Mouse (Mus musculus): Measurements from ENCODE around the gene Mrto4. TPM values are rescaled to one million over a fixed set of nuclear protein-coding genes. Genes with fewer than 3 reads are reported as not detected.

Mrto4 gene
- polyA plus RNA-seq, 1 experiment from 2014 or later, result 123 TPM

GRCm38 (mm10) chr4:139335507-139335906 lies 16.9 kb downstream of the Mrto4 start:
- Histone ChIP-seq H3K27me3 (ENCODE audit: control insufficient read depth, insufficient read depth, low read length) (no peaks in the 10 kb centered on the region; the same call in 1 of the 2 replicates), H3K4me1 (replicated peaks; ENCODE audit: control insufficient read depth, insufficient read depth, low read length) (no peaks in the 10 kb centered on the region), H3K36me3 (ENCODE audit: control insufficient read depth, insufficient read depth, low read length) (no peaks in the 10 kb centered on the region), H3K27ac (ENCODE audit: low read depth, low read length) (no peak overlapping the region), H3K4me2 (replicated peaks; ENCODE audit: low read depth, low read length) (no peak overlapping the region), H3K9me3 (ENCODE audit: control insufficient read depth, low read length) (no peaks in the 10 kb centered on the region), H3K4me3 (ENCODE audit: low read depth, low read length) (no peak overlapping the region), H3K9ac (ENCODE audit: low read depth, low read length) (no peak overlapping the region)
- DNase-seq (ENCODE audit: low spot score), result no peak
- no peak for ATAC-seq (ENCODE audit: low FRiP score)
- 70% methylated on average over 7 of the region's 7 CpGs for WGBS

DNA sequence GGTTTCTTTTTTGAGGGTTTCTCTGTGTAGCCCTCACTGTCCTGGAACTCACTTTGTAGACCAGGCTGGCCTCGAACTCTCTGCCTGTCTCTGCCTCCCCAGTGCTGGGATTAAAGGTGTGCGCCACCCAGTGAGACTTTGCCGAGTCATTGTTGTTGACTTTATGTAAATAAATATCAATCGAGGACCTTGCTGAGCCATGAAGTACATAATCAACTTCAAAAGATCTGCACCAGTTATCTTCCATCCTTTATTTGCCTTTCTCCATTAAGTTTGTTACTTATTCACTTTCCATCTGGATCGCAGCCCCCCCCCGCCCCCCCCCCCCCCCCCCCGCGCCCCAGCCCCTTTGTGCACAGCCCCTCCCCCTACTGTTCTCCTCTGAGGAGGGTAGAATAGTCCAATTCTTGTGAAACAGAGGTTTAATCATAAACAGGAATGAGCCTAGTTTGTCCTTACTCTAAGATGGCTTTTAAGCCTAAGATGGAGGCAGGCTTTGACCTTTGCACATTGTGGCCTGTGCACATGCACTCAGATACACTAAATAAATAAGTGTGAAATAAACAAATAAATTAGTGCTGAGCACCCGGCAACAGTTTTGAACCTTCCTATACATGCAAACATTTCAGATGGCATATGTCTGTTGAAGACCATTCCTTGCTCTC lies 17.6 kb downstream of the Mrto4 start:
- H3K27ac ChIP-seq (ENCODE audit: low read depth, low read length), result no peak overlapping the region
- H3K36me3 ChIP-seq (ENCODE audit: control insufficient read depth, insufficient read depth, low read length), result no peaks in the 10 kb centered on the region
- H3K27me3 ChIP-seq (ENCODE audit: control insufficient read depth, insufficient read depth, low read length), result no peaks in the 10 kb centered on the region; the same call in 1 of the 2 replicates
- no peak overlapping the region for H3K9ac ChIP-seq (ENCODE audit: low read depth, low read length)
- ATAC-seq (ENCODE audit: low FRiP score) (no peak), DNase-seq (ENCODE audit: low spot score) (no peak)
- WGBS, result 63% methylated on average over 7 of the region's 9 CpGs
- H3K4me2 ChIP-seq (replicated peaks; ENCODE audit: low read depth, low read length), result no peak overlapping the region
- no peak overlapping the region for H3K4me3 ChIP-seq (ENCODE audit: low read depth, low read length)
- no peaks in the 10 kb centered on the region for H3K9me3 ChIP-seq (ENCODE audit: control insufficient read depth, low read length)
- no peaks in the 10 kb centered on the region for H3K4me1 ChIP-seq (replicated peaks; ENCODE audit: control insufficient read depth, insufficient read depth, low read length)

DNA sequence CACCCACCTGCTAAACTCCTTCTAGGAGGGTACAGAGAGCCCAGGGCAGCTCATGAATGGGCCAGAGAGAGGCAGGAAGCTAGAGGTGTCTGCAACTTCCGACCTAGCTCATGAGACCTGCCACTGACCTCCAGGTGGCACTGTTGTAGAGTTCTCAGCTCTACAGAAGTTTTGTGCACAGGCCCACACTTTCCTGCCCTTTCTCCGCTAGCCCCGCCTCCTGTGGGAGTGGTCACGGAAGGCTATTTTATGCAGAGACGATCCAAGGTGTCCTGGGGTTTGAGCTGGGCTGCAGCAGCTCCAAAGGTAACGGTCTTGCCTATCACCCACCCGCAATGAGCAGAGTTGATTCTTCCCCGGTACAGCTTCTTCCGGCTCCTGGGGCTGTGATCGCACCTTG lies 21.8 kb downstream of the Mrto4 start:
- ATAC-seq (ENCODE audit: low FRiP score) (no peak), DNase-seq (ENCODE audit: low spot score) (peak; percentile 79)
- no peaks in the 10 kb centered on the region for H3K4me1 ChIP-seq (replicated peaks; ENCODE audit: control insufficient read depth, insufficient read depth, low read length)
- H3K4me3 ChIP-seq (ENCODE audit: low read depth, low read length), result no peak overlapping the region
- peak overlapping the region; percentile 31; the same call in 1 of the 2 replicates for H3K4me2 ChIP-seq (replicated peaks; ENCODE audit: low read depth, low read length)
- no peaks in the 10 kb centered on the region for H3K27me3 ChIP-seq (ENCODE audit: control insufficient read depth, insufficient read depth, low read length)
- no peak overlapping the region for H3K27ac ChIP-seq (ENCODE audit: low read depth, low read length)
- H3K36me3 ChIP-seq (ENCODE audit: control insufficient read depth, insufficient read depth, low read length), result no peaks in the 10 kb centered on the region
- no peaks in the 10 kb centered on the region for H3K9me3 ChIP-seq (ENCODE audit: control insufficient read depth, low read length)
- WGBS, result 9% methylated on average over 10 of the region's 10 CpGs
- no peak overlapping the region for H3K9ac ChIP-seq (ENCODE audit: low read depth, low read length)

GRCm38 (mm10) chr4:139319740-139320139 lies 32.6 kb downstream of the Mrto4 start:
- no peak for ATAC-seq (ENCODE audit: low FRiP score)
- 94% methylated on average over 4 of the region's 4 CpGs for WGBS
- no peaks in the 10 kb centered on the region for H3K27me3 ChIP-seq (ENCODE audit: control insufficient read depth, insufficient read depth, low read length)
- no peaks in the 10 kb centered on the region for H3K36me3 ChIP-seq (ENCODE audit: control insufficient read depth, insufficient read depth, low read length)
- H3K4me1 ChIP-seq (replicated peaks; ENCODE audit: control insufficient read depth, insufficient read depth, low read length), result no peaks in the 10 kb centered on the region
- no peak overlapping the region for H3K4me3 ChIP-seq (ENCODE audit: low read depth, low read length)
- H3K27ac ChIP-seq (ENCODE audit: low read depth, low read length), result no peak overlapping the region
- DNase-seq (ENCODE audit: low spot score), result no peak
- H3K9ac ChIP-seq (ENCODE audit: low read depth, low read length), result no peak overlapping the region
- no peak overlapping the region for H3K4me2 ChIP-seq (replicated peaks; ENCODE audit: low read depth, low read length)
- H3K9me3 ChIP-seq (ENCODE audit: control insufficient read depth, low read length), result no peaks in the 10 kb centered on the region

- DNase-seq (ENCODE audit: low spot score) (no peak), ATAC-seq (ENCODE audit: low FRiP score) (no peak)
- Histone ChIP-seq H3K9me3 (ENCODE audit: control insufficient read depth, low read length) (no peaks in the 10 kb centered on the region), H3K4me2 (replicated peaks; ENCODE audit: low read depth, low read length) (no peak overlapping the region), H3K27ac (ENCODE audit: low read depth, low read length) (no peak overlapping the region), H3K9ac (ENCODE audit: low read depth, low read length) (no peak overlapping the region), H3K4me3 (ENCODE audit: low read depth, low read length) (no peak overlapping the region), H3K36me3 (ENCODE audit: control insufficient read depth, insufficient read depth, low read length) (no peaks in the 10 kb centered on the region), H3K27me3 (ENCODE audit: control insufficient read depth, insufficient read depth, low read length) (no peaks in the 10 kb centered on the region), H3K4me1 (replicated peaks; ENCODE audit: control insufficient read depth, insufficient read depth, low read length) (no peaks in the 10 kb centered on the region)
- 93% methylated on average over 11 of the region's 11 CpGs for WGBS
Measured at GRCm38 (mm10) chr4:139318449-139318848, 33.9 kb downstream of the Mrto4 start.

- Histone ChIP-seq H3K9me3 (ENCODE audit: control insufficient read depth, low read length) (no peaks in the 10 kb centered on the region), H3K36me3 (ENCODE audit: control insufficient read depth, insufficient read depth, low read length) (no peaks in the 10 kb centered on the region), H3K4me1 (replicated peaks; ENCODE audit: control insufficient read depth, insufficient read depth, low read length) (peaks cover 6% of the 10 kb centered on the region), H3K4me3 (ENCODE audit: low read depth, low read length) (no peak overlapping the region), H3K27me3 (ENCODE audit: control insufficient read depth, insufficient read depth, low read length) (peaks cover 6% of the 10 kb centered on the region; the same call in 1 of the 2 replicates), H3K27ac (ENCODE audit: low read depth, low read length) (no peak overlapping the region), H3K9ac (ENCODE audit: low read depth, low read length) (no peak overlapping the region), H3K4me2 (replicated peaks; ENCODE audit: low read depth, low read length) (no peak overlapping the region)
- ATAC-seq (ENCODE audit: low FRiP score) (no peak), DNase-seq (ENCODE audit: low spot score) (peak; percentile 57)
- 60% methylated on average over 4 of the region's 4 CpGs for WGBS
Measured at GRCm38 (mm10) chr4:139312632-139313031, 39.7 kb downstream of the Mrto4 start.

- Histone ChIP-seq H3K4me1 (replicated peaks; ENCODE audit: control insufficient read depth, insufficient read depth, low read length) (peaks cover 6% of the 10 kb centered on the region), H3K4me2 (replicated peaks; ENCODE audit: low read depth, low read length) (peak overlapping the region; percentile 83), H3K4me3 (ENCODE audit: low read depth, low read length) (peak overlapping the region; percentile 64), H3K9me3 (ENCODE audit: control insufficient read depth, low read length) (no peaks in the 10 kb centered on the region), H3K27me3 (ENCODE audit: control insufficient read depth, insufficient read depth, low read length) (peaks cover 6% of the 10 kb centered on the region; the same call in 1 of the 2 replicates), H3K9ac (ENCODE audit: low read depth, low read length) (peak overlapping the region; percentile 77), H3K36me3 (ENCODE audit: control insufficient read depth, insufficient read depth, low read length) (no peaks in the 10 kb centered on the region), H3K27ac (ENCODE audit: low read depth, low read length) (no peak overlapping the region)
- ATAC-seq (ENCODE audit: low FRiP score), result no peak
- no peak for DNase-seq (ENCODE audit: low spot score)
- WGBS, result 25% methylated on average over 14 of the region's 14 CpGs
Measured at GRCm38 (mm10) chr4:139311707-139312106, 40.7 kb downstream of the Mrto4 start.

DNA sequence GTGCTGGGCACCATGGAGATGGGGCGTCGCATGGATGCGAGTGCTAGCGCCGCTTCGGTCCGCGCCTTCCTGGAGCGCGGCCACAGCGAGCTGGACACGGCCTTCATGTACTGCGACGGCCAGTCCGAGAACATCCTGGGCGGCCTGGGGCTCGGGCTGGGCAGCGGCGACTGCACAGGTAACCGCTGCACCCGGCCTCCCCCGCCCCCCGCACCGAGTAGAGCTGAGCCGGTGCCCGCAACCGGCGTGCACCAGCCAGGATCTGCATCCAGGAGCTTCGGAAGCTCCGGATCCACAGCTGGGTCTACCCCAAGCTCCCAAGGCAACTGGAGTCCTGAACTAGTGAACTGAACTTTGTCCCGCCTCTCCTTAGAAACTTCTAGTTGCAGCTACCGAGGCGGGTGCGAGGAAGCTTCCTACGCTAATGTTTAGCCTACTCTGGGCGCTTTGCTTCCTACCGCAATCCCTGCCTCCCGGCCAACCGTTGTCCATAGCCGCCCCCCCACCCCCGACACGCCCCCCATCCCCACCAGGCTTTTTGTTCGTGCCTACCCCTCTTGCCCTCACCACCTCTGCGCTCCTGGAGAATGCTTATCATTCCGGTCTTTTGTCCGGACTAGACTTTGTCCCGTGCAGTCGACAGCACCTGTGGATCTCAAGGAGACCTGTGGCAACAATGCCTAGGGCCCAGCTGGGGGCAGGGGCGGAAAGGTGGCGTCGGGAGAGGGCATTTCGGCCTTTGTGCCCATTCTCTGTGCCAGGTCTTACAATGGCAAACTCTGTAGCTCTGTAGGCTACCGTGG lies 41.3 kb downstream of the Mrto4 start:
- DNase-seq (ENCODE audit: low spot score) (peak; percentile 25), ATAC-seq (ENCODE audit: low FRiP score) (peak; percentile 83)
- Histone ChIP-seq H3K9ac (ENCODE audit: low read depth, low read length) (peak overlapping the region; percentile 77), H3K4me3 (ENCODE audit: low read depth, low read length) (peak overlapping the region; percentile 64), H3K4me2 (replicated peaks; ENCODE audit: low read depth, low read length) (peak overlapping the region; percentile 83), H3K27me3 (ENCODE audit: control insufficient read depth, insufficient read depth, low read length) (peaks cover 6% of the 10 kb centered on the region; the same call in 1 of the 2 replicates), H3K27ac (ENCODE audit: low read depth, low read length) (0 out of 2 replicates have a peak overlapping the region, but pooled peaks have one; percentile 2), H3K9me3 (ENCODE audit: control insufficient read depth, low read length) (no peaks in the 10 kb centered on the region), H3K4me1 (replicated peaks; ENCODE audit: control insufficient read depth, insufficient read depth, low read length) (peaks cover 6% of the 10 kb centered on the region), H3K36me3 (ENCODE audit: control insufficient read depth, insufficient read depth, low read length) (no peaks in the 10 kb centered on the region)
- under 1% methylated on average over 51 of the region's 53 CpGs for WGBS
